Mouse (Mus musculus) G1E-ER4 (cell line): ENCODE results near the gene Cd9. TPM values are rescaled to one million over a fixed set of nuclear protein-coding genes. Genes with fewer than 3 reads are reported as not detected.

ENCODE experiments used
- GATA1 ChIP-seq: IDR thresholded peaks from one replicate; pipeline ENCODE4 v1.8.0; 2012; ENCODE audit warnings: low read length, inconsistent platforms
- polyA plus RNA-seq: library from polyadenylated mRNA; stranded (reverse); fragments of >175 nt; gene quantifications from 2 replicates; pipeline ENCODE4 v1.2.3, GENCODE M21; 2012

Gene Cd9
- polyA plus RNA-seq, result not detected in 2 replicates

GRCm38 (mm10) chr6:125494092-125494871, at the start of gene Cd9:
Gene Cd9 (minus strand): TSS chr6:125494791.
- no peak for TF ChIP-seq GATA1

- TF ChIP-seq GATA1, result no peak
Observed at GRCm38 (mm10) chr6:125541296-125541695, 46.7 kb upstream of the Cd9 start.

GRCm38 (mm10) chr6:125540826-125541225, 46.2 kb upstream of the Cd9 start:
- TF ChIP-seq GATA1, result no peak

DNA sequence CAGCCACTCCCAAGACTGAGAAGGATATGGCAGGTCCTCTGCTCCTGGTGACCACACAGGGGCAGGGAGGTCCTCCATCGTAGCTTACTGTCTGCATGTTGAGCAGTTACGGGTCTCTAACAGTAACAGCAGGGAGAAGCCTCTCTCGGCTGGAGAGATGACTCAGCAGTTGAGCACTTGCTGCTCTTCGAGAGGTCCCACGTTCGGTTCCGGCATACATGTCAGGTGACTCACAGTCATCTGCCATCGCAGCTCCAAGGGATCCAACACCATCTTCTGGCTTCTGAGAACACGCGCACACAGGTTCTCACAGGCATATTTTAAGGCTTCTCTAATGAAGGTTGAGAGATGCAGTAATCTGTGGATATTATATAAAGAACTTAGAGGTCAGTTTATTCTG, 45.6 kb upstream of the Cd9 start:
- no peak for TF ChIP-seq GATA1

DNA sequence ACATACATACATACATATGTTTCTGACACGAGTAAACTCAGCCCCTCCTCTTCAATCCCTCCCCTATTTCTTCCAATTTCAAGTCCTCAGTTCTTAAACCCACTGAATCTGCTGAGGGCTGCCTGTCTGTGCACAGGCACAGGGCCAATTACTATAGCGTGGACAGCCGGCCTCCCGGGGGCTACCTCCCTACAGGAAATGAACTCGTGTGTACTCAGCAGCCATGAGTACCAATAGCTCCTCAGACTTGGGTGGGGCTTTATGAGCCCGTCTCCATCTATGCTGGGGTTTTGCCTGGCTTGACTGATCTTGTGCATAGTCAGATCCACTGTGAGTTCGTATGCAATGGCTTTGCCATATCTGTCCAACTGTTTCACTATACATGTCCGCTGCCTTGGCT, 44.8 kb upstream of the Cd9 start:
- no peak for TF ChIP-seq GATA1

DNA sequence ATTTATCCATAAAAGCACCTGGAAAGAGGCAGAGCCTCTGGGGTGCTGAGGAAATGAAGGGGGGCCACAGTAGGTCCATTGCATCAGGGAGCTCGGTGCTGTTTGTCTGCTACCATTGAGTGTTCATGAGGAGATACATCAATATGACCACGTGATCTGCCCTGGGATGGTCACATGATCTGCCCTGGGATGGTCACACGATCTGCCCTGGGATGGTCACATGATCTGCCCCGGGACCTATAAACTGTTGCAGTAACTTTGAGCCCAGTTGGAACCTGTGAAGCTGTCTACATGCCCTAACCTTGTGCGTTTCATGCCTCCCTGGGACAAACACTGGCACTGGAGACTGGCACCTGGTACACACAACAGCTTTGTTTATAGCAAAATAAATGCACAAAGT, 43.9 kb upstream of the Cd9 start:
- TF ChIP-seq GATA1, result no peak

- TF ChIP-seq GATA1, result no peak
Observed at GRCm38 (mm10) chr6:125534990-125535389, 40.4 kb upstream of the Cd9 start.

GRCm38 (mm10) chr6:125533104-125533650, 38.6 kb upstream of the Cd9 start:
- TF ChIP-seq GATA1, result no peak

DNA sequence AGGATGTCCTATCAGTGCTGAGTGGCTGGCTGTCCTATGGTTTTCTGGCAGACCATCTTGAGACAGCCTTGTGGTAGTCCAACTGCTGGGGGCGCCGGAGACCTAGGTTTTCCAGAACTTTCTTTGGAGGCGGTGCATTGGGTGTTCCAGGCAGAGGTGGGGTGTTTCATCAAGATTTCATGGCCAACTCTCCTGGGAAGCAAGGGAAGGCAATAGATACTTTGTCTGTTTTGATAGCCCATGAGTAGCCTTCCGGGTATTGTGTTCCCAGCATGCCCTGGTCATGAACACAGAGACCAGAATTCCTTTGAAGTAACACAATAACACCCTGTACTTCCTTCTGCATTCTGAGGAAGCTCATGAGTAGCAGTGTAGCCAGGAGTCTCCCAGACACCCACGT, 34.9 kb upstream of the Cd9 start:
- TF ChIP-seq GATA1, result no peak

GRCm38 (mm10) chr6:125528614-125529200, 34.1 kb upstream of the Cd9 start:
- TF ChIP-seq GATA1, result no peak

GRCm38 (mm10) chr6:125526066-125526465, 31.5 kb upstream of the Cd9 start:
- TF ChIP-seq GATA1, result no peak

GRCm38 (mm10) chr6:125524027-125524426, 29.4 kb upstream of the Cd9 start:
- TF ChIP-seq GATA1, result no peak

DNA sequence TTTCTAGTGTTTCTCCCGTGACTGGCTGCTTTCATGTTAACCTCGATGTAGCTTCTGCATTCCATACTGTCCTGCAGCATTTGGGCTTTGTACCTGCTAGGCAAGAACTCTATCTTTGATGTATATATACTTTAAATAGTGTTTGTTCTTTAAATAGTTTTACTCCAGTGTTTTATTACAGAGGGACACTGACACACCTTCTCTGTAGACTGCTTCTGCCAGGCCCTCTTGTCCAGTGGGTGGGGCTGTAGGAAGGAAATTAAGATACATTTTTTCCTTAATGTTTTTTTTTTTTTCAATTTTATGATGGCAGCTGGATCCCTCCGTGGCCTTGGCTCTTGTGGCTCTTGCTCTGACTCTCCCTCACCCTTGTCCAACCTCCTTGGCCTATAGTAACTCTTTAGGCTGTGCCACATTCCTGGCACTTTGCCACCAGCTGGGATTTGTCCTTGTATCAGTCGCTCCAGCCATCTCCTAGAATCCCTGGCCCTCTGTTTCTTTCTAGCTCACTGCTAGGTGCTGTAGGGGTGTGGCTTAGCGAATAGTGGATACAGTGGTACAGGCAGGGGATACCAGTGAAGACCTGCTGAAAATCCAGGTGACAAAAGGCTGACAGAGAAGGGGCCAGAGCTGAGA, 27.1 kb upstream of the Cd9 start:
- TF ChIP-seq GATA1, result no peak

DNA sequence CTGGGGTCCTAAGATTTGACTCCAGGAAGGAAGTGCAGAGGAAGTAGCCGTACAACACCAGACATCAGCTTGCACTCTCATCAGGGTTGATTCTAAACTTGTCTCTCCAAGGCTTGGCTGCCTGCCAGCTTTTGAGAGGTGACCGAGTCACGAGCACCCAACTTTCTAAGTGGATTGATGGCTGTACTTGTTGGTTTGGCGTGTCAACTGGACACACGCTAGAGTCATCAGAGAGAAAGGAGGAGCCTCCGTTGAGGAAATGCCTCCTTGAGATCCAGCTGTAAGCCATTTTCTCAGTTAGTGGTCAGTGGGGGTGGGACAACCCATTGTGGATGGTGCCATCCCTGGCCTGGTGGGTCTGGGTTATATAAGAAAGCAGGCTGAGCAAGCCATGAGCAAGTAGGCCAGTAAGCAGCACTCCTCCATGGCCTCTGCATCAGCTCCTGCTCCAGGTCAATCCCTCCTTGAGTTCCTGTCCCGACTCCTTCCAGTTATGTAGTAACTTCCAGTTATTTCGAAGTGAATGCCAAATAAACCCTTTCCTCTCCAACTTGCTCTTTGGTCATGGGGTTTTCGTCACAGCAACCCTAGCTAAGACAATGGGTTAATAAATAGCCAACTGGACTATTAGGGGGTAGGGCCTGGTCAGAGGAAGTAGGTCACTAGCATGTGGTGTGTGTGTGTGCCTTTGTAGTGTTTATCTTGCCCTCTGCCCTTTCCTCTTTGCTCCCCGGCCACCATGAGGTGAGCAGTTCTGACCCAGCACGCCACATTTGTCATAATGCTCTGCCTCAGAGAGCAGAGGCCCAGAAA, 21.1 kb upstream of the Cd9 start:
- no peak for TF ChIP-seq GATA1

DNA sequence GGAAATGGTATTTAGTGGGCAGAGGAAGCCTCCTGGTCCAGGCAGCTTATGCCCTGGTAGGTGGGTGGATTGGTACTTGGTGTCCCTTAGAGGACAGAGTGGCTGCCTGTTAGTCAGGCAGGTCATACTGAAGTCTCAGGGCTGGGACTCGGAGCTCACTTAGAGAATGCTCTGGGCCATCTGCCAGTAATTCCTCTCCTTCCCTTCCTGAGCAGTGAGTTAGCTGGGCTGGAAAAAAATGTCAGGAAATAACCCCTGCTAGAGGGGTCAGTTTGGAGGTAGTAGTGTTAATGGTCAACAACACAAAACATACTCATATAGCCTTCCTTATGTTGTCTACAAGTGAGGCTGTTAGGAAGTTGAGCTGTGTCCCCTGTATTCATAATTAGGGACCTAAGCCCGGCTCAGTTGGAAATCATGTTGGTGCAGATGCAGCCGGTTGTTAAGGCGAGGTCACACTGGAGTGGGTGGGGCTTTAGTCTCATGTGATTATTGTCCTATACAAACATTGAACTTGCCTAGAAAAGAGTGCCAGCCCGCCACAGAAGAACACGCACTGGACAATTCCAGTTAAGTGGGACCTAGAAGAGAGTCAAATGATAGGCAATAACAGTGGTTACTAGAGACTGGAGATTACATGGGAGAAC, 18.5 kb upstream of the Cd9 start:
- no peak for TF ChIP-seq GATA1
